Mouse (Mus musculus) spleen, adult 12 weeks (tissue): ENCODE measurements around the gene Yipf4.
"Not testable (repeated sequence)": the region's sequence is repeated elsewhere in the genome, so short reads cannot be mapped to it uniquely, and the experiment has no call there.

Source experiments
- DNase-seq: peaks from one replicate; pipeline ENCODE4 v3.0.0; 2022; ENCODE audit warnings: low spot score

The Yipf4 gene

DNA sequence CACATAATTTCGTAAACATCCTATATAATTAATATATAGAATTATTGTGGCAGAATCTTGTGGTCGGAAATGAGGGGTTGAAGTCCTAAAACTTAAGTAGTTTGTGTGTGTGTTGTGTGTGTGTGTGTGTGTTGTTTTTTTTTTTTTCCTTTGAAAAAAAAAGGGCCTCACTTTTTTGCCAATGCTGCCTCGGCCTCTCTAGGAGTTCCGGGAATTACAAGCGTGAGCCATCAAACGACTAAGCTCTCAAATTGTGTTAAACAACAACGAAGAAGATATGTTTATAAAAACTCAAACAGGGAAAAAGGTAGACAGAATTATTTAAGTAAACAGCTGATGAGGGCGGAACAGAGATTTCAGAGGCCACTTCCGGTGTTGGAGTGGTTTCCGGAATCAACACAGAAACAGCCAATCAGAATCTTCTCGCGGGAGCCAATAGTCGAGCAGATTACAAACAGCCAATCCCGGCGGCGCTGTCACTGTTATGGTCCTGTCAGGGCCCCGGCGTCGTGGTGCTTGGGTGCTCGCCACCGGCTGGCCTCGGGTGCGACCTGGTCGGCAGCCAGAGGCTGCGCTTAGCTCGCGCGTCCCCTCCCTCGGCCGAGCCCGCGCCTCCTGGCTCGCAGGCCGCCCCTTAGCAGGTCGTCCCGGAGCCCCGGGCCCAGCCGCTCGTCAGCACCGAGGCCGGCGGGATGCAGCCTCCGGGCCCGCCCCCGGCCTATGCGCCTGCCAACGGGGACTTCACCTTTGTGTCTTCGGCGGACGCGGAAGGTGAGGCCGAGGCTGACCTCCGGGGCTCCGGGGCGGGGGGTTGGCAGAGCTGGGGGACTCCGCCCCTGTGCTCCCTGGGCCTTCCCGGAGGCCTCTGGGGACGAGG is at the start of gene Yipf4:
TSS of gene Yipf4 (plus strand) at position 470 of the 877 bp plus-strand sequence.
- DNase-seq: peak; percentile 94

DNA sequence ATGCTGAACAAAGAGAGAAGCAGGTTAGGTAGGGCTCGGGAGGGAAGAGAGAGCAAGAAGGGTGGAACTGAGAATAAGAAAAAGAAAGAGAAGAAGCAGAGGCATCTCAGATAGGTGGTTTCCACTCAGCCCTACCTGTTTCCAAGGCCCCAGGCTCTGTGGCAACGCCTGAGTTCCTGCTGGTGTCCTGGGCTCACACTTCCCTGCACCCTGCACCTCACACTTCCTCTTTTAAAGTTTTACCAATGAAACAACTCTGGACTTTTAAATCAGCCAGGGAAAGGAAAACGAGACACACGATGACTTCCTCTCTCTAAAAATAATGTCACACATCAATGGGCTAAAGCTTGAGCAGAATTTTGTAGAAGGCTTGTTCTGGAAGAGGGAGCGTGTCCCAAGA is 48.8 kb upstream of the Yipf4 start:
- no peak for DNase-seq

DNA sequence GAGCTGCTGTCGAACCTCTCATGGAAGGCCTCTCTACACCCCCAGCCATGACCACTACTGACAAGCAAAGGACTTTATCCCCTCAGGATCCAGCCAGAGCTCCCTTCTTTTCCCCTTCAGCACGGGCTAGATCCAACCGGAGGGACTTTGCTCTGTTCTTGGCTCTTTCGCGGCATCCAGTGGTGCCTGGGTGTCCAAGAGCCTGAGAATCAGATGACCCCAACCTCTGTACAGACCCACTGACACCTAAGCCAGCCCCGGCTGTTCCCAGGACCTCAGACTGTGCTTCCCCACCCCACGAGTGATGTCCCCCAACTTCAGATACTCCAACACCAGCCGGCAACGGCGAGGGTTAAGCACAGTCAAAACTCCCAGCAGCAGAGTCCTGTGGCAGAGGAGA is 39.5 kb upstream of the Yipf4 start:
- no peak for DNase-seq

DNA sequence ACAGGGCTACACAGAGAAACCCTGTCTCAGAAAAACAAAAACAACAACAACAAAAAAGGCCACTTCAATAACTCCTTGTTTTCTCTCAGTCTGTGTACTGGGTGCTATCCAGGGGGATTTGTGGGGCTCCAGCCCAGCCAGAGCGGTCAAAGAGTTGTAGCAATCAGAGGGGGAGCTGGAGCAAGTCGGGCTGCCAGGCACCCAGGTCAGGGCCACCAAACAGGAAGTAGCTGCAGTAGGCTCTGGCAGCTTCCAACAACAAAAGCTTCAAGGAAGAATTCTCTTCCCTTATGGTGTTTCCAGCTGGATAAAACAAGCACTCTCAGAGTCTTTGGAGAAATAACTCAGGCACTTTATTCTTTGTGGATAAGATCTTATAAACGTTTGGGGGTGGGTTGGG is 35.4 kb upstream of the Yipf4 start:
- no peak for DNase-seq

DNA sequence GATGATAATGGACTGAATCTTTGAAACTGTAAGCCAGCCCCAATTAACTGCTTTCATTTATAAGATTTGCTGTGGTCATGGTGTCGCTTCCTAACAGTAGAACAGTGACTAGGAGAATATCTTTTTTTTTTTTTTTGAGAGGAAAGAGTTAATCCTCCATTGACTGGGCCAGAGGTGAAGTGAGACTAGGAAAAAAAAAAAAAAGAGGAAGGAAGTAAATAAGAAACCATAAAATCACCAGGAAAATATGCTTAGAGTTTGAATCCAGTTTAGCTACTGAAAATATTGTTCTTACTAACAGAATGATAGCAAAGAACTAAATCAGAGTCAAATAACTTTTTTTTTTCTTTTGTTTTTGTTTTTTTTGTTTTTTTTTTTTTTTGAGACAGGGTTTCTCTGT is 34.6 kb upstream of the Yipf4 start:
- no peak for DNase-seq

DNA sequence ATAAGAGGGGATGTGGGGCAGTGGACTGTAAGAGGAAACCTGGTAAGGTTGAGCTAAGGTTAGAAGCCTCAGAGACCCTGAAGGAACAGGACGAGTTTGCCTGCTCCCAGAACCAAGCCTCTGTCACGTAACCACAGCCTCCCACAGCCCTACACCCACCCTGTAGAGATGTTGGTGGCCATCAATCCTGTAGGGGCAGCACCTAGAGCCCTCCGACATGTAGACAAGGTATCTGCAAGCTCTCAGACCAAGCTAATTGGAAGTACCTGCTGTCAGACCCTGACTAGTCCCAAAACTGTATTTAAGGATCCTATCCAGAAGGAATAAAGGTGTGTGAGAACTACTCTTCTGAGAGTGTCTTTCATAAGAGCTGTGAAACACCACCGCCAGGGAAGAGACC is 33.9 kb upstream of the Yipf4 start:
- DNase-seq: no peak

DNA sequence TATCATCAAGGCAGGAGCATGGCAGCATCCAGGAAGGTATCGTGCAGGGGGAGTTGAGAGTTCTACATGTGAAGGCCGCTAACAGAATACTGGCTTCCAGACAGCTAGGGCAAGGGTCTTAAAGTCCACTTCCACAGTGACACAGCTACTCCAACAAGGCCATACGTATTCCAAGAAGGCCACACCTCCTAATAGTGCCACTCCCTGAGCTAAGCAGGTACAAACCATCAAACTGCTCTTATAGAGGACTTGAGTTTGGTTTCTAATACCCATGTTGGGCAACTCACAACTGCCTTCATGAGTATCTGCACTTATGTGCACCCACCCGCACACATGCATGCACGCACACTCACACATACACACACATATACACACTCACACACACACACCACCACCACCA is 32.5 kb upstream of the Yipf4 start:
- no peak for DNase-seq

DNA sequence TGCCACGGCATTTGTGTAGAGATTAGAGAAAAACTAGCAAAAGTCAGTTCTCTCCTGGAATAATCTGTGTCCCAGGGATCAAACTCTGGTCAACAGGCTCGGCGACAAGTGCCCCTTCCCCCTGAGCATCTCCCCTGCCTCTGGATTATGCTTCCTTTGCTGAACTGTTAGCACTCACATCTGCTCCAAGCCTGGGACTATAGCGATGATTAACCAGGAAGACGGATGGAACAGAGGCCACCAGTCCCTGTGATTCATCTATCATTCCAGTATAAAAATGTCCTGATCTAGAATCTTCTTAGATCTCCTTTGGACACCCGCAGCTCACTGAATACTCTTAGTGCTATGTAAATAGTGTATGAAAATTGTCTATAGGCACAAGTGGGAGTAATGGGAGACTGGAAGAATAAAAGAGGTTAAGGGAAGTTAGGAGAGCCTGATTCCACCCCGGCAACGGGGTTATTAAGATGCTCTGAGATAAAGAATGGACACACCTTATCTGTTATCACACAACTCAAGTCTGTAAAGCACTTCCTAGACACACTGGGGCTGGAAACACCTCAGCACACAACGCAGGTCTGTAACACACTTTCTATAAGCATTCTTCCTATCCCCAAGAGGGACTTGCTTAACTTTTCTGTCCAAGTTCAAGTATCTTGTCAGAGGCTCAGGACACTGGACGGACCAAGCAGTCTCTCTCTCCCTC is 31.2 kb upstream of the Yipf4 start:
- no peak for DNase-seq

DNA sequence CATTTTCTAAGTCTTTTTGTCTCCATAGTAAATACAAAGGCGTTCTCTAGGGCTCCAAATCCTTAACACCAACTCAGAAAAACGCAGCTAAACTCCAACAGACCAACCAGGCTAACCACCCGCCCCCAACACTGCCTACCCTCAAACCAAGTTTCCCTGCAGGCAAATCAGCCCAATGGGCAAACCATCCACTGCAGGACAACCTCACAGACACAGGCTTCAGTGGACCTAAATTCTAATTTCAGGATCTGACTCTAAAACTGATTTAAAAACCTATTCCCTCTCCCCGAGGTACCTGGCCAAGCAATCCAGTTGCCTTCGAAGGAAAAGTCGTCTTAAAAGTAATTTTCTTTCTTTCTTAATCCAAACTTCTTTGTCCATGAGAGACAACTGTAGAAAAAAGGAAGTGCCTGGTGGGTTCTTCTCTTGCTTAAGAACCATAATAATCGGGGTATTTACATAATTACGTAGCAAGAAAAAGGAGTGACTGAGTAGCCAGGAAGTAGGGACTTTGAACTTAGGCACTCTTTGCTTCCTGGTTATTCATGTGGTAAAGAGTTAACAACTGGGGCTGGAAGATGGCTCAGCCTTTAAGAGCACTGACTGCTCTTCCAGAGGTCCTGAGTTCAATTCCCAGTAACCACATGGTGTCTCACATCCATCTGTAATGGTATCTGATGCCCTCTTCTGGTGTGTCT is 30.4 kb upstream of the Yipf4 start, which contains the start of gene Nlrc4:
TSS of gene Nlrc4 (minus strand) at position 432 of the 698 bp plus-strand sequence.
- DNase-seq: no peak

DNA sequence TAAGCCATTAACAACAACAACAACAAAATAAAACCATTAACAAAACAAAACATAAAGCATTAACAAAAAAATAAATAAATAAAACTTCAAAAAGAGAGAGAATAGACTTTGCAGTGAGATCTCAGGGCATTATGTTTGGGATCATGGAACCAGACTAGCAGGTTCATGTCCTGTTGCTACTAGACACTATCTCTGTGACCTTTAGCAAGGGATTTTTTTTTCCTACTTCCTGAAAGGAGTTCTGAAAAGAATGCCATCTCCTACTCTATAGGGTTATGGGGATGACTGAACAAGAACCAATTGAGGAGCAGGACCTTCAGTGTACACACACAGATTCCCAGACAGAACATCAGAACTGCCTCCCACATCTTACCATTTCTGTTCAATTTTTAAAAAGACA is 25.8 kb upstream of the Yipf4 start:
- DNase-seq: no peak

DNA sequence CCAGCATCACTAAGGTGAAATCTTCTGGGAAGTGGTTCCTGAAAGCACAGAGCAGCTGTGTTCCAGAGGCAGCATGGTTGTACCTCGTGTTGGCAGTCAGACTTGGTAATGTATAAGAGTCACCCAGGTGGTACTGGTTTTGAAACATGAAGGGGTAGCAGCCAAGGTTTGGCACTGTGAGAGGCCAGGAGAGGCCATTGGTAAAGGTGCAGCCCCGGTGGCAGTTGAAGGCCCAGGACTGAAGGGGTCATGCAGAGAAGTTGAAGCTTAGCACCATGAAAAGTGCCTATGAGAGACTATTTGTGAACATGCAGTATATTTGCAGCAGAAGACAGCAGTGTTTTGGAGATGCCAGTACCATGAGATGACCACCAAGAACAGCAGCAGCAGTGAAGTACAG is 21.3 kb upstream of the Yipf4 start:
- not testable (repeated sequence) for DNase-seq

DNA sequence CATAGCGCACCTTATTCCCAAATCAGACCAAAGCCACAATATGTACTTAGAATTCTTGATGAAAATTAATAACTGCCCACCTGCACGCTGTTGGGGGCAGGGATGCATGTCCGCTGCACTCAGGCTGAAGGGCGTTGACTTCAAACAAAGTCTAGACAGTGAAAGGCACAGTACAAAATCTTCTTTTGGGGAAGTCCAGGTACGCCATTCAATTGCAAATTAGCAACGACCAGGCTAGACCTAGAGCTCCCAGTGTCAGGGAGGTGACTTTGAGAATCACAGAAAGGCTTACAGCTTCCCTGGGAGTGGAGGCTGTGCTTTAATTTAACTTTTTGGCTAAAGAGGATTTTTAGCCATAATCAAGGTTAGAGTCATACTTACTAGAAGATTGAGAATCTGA is 19.2 kb upstream of the Yipf4 start:
- DNase-seq: not testable (repeated sequence)

DNA sequence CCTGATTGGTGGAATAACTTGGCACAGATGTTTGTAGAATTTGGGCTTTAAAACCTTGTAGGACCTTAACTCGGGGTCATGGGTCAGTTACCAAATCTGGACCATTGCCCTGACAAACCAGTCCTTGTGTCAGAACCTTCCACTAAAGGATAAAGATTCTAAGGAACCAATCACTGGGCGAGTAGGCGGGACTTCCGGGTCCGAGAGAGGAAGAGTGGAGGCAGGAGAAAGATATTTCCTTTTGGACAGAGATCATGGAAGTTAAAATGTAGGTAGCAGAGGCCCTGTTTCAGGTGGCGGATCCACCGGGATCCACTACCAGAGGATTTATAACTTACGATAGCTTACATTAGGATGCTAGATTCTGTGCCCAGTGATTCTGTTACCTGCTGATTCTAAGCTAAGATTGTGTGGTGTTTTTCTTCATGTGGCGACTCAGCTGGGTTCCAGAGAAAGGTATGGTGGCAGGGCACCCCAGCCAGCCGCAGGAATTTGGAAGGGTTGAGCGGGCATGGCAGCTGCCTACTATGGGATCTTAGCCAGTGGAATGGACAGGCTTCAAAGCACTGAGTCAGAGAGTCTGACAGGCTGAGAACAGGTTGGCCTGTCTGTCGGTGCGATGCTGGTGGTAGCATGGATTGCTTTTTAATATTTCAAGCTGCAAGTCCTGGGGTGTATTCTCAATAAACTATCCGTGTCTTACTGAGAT is 8.8 kb upstream of the Yipf4 start:
- no peak for DNase-seq

DNA sequence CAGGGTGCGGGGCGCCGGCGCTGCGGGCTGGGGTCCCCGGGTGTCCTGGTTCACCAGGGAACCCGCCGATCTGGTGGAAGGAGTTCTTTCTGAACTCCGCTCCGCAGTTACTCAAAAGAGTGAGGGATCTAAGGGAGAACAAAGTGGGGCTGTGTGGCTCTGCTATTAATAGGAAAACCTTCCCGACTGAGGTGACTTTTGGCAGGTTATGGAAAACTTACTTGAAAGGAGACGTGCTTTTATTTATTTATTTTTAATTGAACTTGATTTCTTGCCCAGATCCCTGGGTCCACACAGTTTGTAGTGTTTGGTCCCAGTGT is 568 bp downstream of the Yipf4 start:
- DNase-seq: no peak

DNA sequence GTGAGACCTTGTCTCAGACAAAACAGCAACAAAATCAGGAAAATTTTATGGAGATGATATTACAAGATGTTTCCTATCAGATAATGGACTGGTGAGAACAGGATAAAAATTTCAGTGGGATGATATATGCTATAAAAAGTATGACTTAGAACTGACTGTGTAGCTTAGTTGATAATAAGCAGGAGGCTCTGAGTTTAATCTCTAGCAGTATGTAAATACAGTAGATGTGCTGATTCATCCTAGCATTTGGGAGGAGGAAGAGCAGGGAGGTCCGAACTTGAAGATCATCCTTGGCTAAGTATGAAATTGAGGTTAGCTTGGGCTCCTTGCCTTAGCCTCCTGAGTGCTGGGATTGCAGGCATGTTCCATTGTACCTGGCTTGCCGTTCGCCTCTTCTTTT is 2.3 kb downstream of the Yipf4 start:
- DNase-seq: no peak

DNA sequence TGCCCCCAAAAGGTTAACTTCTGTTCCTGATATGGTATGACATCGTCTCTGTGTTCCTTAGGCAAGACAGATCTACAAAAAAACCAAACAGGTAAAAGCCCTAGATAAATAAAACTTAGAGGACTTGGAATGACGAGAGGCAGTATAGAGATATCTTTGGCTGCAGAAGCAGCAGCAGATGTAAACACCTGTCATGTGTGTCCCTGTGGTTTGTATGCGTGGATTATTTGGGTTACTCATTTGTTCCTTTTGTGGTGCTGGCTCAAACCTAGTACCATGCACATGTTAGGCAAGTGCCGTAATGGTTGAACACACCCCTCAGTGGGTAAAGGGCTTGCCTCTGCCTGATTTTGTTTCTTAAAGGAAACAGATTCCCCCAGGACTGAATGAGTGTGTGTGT is 10.9 kb downstream of the Yipf4 start:
- no peak for DNase-seq

DNA sequence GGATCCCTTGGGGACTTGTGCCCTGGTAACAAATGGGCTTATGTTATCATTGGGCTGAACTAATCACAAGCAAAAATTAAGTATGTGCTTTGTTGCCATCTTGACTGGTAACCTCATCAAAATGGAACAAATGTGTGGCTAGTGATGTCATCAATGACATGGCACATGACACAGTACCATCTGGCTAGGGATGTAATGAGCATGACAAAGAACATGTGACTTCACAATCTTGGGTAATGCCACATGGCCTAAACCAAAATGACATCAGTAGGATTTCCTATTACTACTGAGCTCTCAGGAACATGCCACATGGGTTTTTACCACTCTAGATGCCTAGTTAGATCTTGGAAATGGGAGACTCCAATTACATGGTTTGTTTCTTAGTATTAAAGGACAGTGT is 11.8 kb downstream of the Yipf4 start:
- DNase-seq: no peak

DNA sequence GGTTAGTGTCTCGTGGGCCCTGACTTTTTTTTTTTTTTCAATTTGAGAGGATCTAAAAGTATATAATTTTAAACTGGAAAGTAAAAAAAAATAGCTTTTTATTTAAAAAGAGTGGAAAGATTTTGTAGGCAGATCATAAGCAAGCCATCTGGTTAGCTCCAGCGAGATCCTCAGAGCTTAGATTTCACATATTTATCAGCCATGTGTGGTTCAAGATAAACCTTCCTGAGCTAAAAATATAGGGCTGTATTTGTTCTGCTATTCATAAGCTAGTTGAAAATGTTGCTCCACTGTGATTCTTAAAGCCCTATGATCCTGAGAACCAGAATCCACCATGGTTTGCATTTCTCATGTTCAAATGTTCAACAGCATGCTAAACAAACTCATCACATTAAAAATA is 18.6 kb downstream of the Yipf4 start:
- DNase-seq: no peak

DNA sequence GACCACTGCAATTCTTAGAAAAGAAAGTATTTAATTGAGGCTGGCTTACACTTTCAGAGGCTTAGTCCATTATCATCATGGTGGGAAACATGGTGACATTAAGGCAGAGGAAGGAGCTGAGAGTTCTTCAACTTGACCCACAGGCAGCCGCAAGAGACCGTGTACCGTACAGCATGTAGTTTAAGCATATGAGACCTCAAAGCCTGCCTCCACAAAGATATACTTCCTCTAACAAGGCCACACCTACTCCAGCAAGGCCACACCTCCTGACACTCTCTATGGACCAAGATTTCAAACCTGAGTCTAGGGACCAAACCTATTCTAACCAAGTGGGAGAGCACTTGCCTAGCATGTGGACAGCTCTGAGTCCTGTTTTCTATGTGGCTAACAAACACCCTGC is 19.3 kb downstream of the Yipf4 start:
- DNase-seq: no peak

DNA sequence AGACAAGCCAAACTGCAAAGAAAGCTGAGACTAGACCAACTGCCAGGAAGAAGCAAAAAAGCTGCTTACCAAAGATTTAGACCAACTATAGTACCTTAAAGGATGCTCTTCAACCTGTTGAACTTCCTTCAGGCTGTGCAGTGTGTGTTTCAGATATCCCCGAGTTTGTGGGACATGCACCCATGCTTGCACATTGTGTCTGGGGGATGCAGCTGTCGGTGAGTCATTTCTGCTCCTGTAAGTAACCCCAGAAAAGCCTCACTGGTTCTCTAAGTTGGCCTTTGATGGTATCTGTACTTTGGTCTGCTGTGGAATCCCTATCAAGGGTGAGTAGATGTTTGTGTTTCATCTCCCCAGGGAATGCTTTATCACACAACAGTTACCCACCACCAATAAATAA is 23.0 kb downstream of the Yipf4 start:
- DNase-seq: no peak

DNA sequence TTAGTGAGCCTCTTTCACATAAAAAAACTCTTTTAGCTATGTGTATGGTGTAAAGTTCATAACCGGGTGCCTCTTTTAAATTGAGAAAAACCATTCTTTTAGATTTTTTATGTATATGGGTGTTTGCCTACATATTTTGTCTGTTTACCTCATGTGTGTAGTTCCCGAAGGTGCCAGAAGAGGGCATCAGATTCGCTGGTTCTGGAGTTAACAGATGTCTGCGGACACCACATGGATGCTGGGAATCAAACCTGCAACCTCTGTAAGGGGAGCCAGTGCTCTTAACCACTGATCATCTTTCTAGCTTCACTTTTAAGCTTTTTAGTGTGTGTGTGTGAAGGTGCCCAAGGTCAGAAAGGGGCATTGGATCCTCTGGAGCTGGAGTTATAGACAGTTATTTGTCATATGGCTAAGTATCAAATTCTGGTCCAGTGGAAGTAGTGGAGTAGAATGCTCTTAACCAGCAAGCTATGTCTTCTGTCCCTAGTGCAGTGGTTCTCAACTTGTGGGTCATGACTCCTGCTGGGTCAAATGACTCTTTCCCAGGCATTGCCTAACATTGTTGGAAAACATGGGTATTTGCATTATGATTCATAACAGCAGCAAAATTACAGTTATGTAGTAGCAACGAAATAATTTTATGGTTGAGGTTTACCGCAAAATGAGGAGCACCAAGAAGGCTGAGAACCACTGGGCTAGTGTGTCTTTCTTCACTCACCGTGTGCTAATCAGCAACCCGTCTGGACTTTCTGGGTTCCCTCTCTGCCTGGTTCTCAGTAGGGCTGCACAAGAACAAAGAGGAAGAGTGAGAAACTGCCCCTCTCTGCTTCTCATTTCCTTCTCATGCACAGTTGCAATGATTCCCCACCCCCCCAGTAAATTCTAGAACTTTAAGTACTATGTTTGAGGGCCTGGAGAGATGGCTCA is 33.8 kb downstream of the Yipf4 start:
- DNase-seq: no peak
